Mouse (Mus musculus) heart, adult 2 months (tissue): Measurements from ENCODE around the gene Rrm1. TPM values are rescaled to one million over a fixed set of nuclear protein-coding genes. Genes with fewer than 3 reads are reported as not detected.
A peak's percentile ranks its signal among the peaks of the same experiment; 100 is the strongest.

Source experiments
- DNase-seq, 2 experiments: peaks; one replicate each; pipeline ENCODE4 v3.0.0; 2021
- H3K27ac ChIP-seq: fragments of 200-600 bp; 2 replicates; pipeline ENCODE4 v1.8.1; 2022
- H3K27me3 ChIP-seq: fragments of 200-500 bp; 2 replicates; pipeline ENCODE4 v1.6.1; 2012; ENCODE audit warnings: mild to moderate bottlenecking, low read length, inconsistent platforms, mixed read lengths; ENCODE audit not compliant: control insufficient read depth, insufficient read depth
- H3K36me3 ChIP-seq: fragments of 200-500 bp; 2 replicates; pipeline ENCODE4 v1.6.1; 2012; ENCODE audit warnings: low read length, inconsistent platforms; ENCODE audit not compliant: control insufficient read depth, insufficient read depth
- H3K4me1 ChIP-seq: fragments of 200-500 bp; 2 replicates; pipeline ENCODE4 v1.6.1; 2011; ENCODE audit warnings: low read length; ENCODE audit not compliant: control insufficient read depth, insufficient read depth
- H3K4me3 ChIP-seq: fragments of 200-600 bp; 2 replicates; pipeline ENCODE4 v1.8.1; 2022
- H3K79me2 ChIP-seq: fragments of 200-500 bp; replicated peaks from 2 replicates; pipeline ENCODE4 v1.6.1; 2012; ENCODE audit warnings: mild to moderate bottlenecking, inconsistent platforms, low read length, moderate library complexity, mixed read lengths; ENCODE audit not compliant: control insufficient read depth, insufficient read depth
- H3K9ac ChIP-seq: fragments of 200-500 bp; 2 replicates; pipeline ENCODE4 v1.6.1; 2012; ENCODE audit warnings: low read depth, mild to moderate bottlenecking, control low read depth, inconsistent platforms, low read length, mixed read lengths
- CTCF ChIP-seq: fragments of 200-600 bp; IDR thresholded peaks from 2 replicates; pipeline ENCODE4 v1.8.1; 2022; ENCODE audit warnings: antibody characterized with exemption, mild to moderate bottlenecking, moderate library complexity
- EP300 ChIP-seq: fragments of 200-500 bp; IDR thresholded peaks from 2 replicates; pipeline ENCODE4 v1.6.1; 2011; ENCODE audit warnings: low read depth, low read length, control low read depth; ENCODE audit not compliant: insufficient read depth
- POLR2A ChIP-seq: fragments of 200-500 bp; IDR thresholded peaks from 2 replicates; pipeline ENCODE4 v1.6.1; 2011; ENCODE audit warnings: mild to moderate bottlenecking, low read depth, low read length, control low read depth; ENCODE audit not compliant: insufficient read depth
- WGBS: fragments of 180-500 bp; shearing (Covaris S2); methylation state at CpG from one replicate; pipeline ENCODE4 v1.1.7; 2018; 5-methylcytosine and 5-hydroxymethylcytosine counted together
- intact Hi-C: fragments of 180-260 bp; cut with DNase I; formaldehyde crosslinking; loops from one replicate; pipeline ENCODE4 v1.15.1; 2025
- polyA plus RNA-seq: library from polyadenylated mRNA; depleted of rRNA; stranded (reverse); fragments of >200 nt; gene quantifications from 2 replicates; pipeline ENCODE4 v1.2.3, GENCODE M21; 2012; rRNA removed
- total RNA-seq, 2 experiments: library from RNA; stranded (reverse); gene quantifications; 2 replicates each; pipeline ENCODE4 v1.2.3; 2021

The Rrm1 gene
- total and polyA plus RNA-seq, 3 experiments, result 4.4 to 9.9 (median 9.6) TPM

GRCm38 (mm10) chr7:102516261-102517050 is 75.0 kb downstream of the Rrm1 start:
- WGBS, result 31% methylated on average over 10 of the region's 10 CpGs
- Histone ChIP-seq H3K9ac (no peak overlapping the region), H3K27ac (no peak overlapping the region), H3K79me2 (no peaks in the 10 kb centered on the region), H3K27me3 (no peaks in the 10 kb centered on the region), H3K36me3 (no peaks in the 10 kb centered on the region), H3K4me1 (no peaks in the 10 kb centered on the region; the same call in 1 of the 2 replicates), H3K4me3 (no peak overlapping the region)
- DNase-seq, result peak in 1 of 2 experiments; percentile 28
- intact Hi-C loops, result no loop called here
- TF ChIP-seq EP300, result no peak
- no peak for TF ChIP-seq POLR2A
- TF ChIP-seq CTCF, result no peak

- DNase-seq, result no peak
- 51% methylated on average over 2 of the region's 2 CpGs for WGBS
- H3K79me2 ChIP-seq, result no peaks in the 10 kb centered on the region
- no peaks in the 10 kb centered on the region; the same call in 1 of the 2 replicates for H3K4me1 ChIP-seq
- TF ChIP-seq POLR2A, result no peak
- no peak for TF ChIP-seq EP300
- no peak for TF ChIP-seq CTCF
- intact Hi-C loops, result no loop called here
- H3K27ac ChIP-seq, result no peak overlapping the region
- no peaks in the 10 kb centered on the region for H3K27me3 ChIP-seq
- H3K4me3 ChIP-seq, result no peak overlapping the region
- H3K9ac ChIP-seq, result no peak overlapping the region
- no peaks in the 10 kb centered on the region for H3K36me3 ChIP-seq
Observed at GRCm38 (mm10) chr7:102517051-102517335, 75.5 kb downstream of the Rrm1 start.

Other genes with a start within 250 kb of the Rrm1 start
- gene Nup98, start 231.5 kb upstream of the Rrm1 start, total RNA-seq, result 10 to 100 TPM; 31.9 to 32.9 TPM
- gene Nup98, start 231.5 kb upstream of the Rrm1 start, polyA plus RNA-seq, result 9.9 and 15.6 TPM in 2 replicates
- gene Pgap2, start 231.5 kb upstream of the Rrm1 start, total RNA-seq, result 10 to 100 TPM; 59.7 to 65.4 TPM
- gene Pgap2, start 231.5 kb upstream of the Rrm1 start, polyA plus RNA-seq, result 111 and 124 TPM in 2 replicates
- gene Rhog, start 185.6 kb upstream of the Rrm1 start, total RNA-seq, result 10 to 100 TPM; 22.4 to 26.3 TPM
- gene Rhog, start 185.6 kb upstream of the Rrm1 start, polyA plus RNA-seq, result 22.5 and 34.2 TPM in 2 replicates
- 10 to 100 TPM; 23.9 to 24.1 TPM for gene Stim1, start 173.9 kb upstream of the Rrm1 start, total RNA-seq
- gene Stim1, start 173.9 kb upstream of the Rrm1 start, polyA plus RNA-seq, result 22.8 and 26.8 TPM in 2 replicates
- gene Olfr543, start 40.0 kb downstream of the Rrm1 start, total RNA-seq, result not detected
- gene Olfr543, start 40.0 kb downstream of the Rrm1 start, polyA plus RNA-seq, result not detected in 2 replicates
- gene Olfr544, start 46.6 kb downstream of the Rrm1 start, total RNA-seq, result not detected
- not detected in 2 replicates for gene Olfr544, start 46.6 kb downstream of the Rrm1 start, polyA plus RNA-seq
- not detected for gene Olfr545, start 57.9 kb downstream of the Rrm1 start, total RNA-seq
- gene Olfr545, start 57.9 kb downstream of the Rrm1 start, polyA plus RNA-seq, result not detected in 2 replicates
- not detected for gene Olfr547, start 93.1 kb downstream of the Rrm1 start, total RNA-seq
- gene Olfr547, start 93.1 kb downstream of the Rrm1 start, polyA plus RNA-seq, result not detected in 2 replicates
- not detected for gene Olfr548-ps1, start 99.2 kb downstream of the Rrm1 start, total RNA-seq
- gene Olfr548-ps1, start 99.2 kb downstream of the Rrm1 start, polyA plus RNA-seq, result not detected in 2 replicates
- not detected for gene Olfr549, start 108.2 kb downstream of the Rrm1 start, total RNA-seq
- gene Olfr549, start 108.2 kb downstream of the Rrm1 start, polyA plus RNA-seq, result not detected in 2 replicates
- 1 to 10 TPM; 3.7 to 6.1 TPM for gene Trim21, start 123.8 kb downstream of the Rrm1 start, total RNA-seq
- 3.7 and 6.2 TPM in 2 replicates for gene Trim21, start 123.8 kb downstream of the Rrm1 start, polyA plus RNA-seq
- under 1 TPM in 1 of 2 experiments, not detected in 1; 0.07 TPM for gene Olfr550, start 129.7 kb downstream of the Rrm1 start, total RNA-seq
- gene Olfr550, start 129.7 kb downstream of the Rrm1 start, polyA plus RNA-seq, result 0.56 and 0.86 TPM in 2 replicates
- gene Olfr551, start 150.2 kb downstream of the Rrm1 start, total RNA-seq, result not detected
- gene Olfr551, start 150.2 kb downstream of the Rrm1 start, polyA plus RNA-seq, result not detected in 2 replicates
- gene Olfr552, start 156.1 kb downstream of the Rrm1 start, total RNA-seq, result under 1 TPM; 0.13 to 0.20 TPM
- not detected in 2 replicates for gene Olfr552, start 156.1 kb downstream of the Rrm1 start, polyA plus RNA-seq
- gene Olfr553, start 176.5 kb downstream of the Rrm1 start, total RNA-seq, result not detected
- gene Olfr553, start 176.5 kb downstream of the Rrm1 start, polyA plus RNA-seq, result not detected in 2 replicates
- not detected for gene Olfr554, start 196.7 kb downstream of the Rrm1 start, total RNA-seq
- gene Olfr554, start 196.7 kb downstream of the Rrm1 start, polyA plus RNA-seq, result not detected in 2 replicates
- gene Olfr555, start 217.1 kb downstream of the Rrm1 start, total RNA-seq, result not detected
- not detected in 2 replicates for gene Olfr555, start 217.1 kb downstream of the Rrm1 start, polyA plus RNA-seq
- gene Olfr556, start 223.2 kb downstream of the Rrm1 start, total RNA-seq, result not detected
- not detected in 2 replicates for gene Olfr556, start 223.2 kb downstream of the Rrm1 start, polyA plus RNA-seq
- 1 to 10 TPM; 8.1 to 9.5 TPM for gene Trim68, start 245.6 kb downstream of the Rrm1 start, total RNA-seq
- 20.4 and 33.3 TPM in 2 replicates for gene Trim68, start 245.6 kb downstream of the Rrm1 start, polyA plus RNA-seq